Mouse (Mus musculus): Measurements from ENCODE around the gene Tbca.

DNA sequence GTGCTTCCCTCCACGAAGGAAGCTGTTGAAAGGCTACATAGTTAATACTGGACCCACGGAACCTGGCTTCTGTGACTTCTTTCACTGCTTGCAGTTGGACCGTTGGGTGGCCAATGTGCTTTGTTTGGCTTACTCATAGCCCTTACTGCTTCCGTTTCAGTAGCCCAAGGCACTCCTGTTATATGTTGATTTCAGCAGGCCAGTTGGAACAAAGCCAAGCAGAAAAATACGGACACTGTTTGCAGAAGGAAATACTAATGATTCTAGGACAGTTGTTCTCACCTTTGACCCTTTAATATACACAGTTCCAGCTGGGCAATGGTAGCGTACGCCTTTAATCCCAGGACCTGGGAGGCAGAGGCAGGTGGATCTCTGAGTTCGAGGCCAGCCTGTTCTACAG, 70.5 kb downstream of the Tbca start:
- TF ChIP-seq POLR2A (IDR thresholded peaks at IDR 0.05; ENCODE audit: borderline replicate concordance, extremely low read depth, insufficient read depth, insufficient read length, poor library complexity, severe bottlenecking) (no peak), CTCF (IDR thresholded peaks at IDR 0.05; ENCODE audit: borderline replicate concordance, extremely low read depth, insufficient read depth, insufficient read length) (no peak)
